Mouse (Mus musculus) fibroblast of lung, adult 2 months (primary cell): ENCODE measurements at regions not wholly inside any gene's neighbourhood (a gene's known extent, or its start where the extent isn't known, plus 50 kb on each side); places are given as distances from the start of the nearest gene placed in this dataset.

Experiments
- DNase-seq: peaks from one replicate; pipeline ENCODE4 v3.0.0-alpha.2; 2011; ENCODE audit warnings: low read depth

DNA sequence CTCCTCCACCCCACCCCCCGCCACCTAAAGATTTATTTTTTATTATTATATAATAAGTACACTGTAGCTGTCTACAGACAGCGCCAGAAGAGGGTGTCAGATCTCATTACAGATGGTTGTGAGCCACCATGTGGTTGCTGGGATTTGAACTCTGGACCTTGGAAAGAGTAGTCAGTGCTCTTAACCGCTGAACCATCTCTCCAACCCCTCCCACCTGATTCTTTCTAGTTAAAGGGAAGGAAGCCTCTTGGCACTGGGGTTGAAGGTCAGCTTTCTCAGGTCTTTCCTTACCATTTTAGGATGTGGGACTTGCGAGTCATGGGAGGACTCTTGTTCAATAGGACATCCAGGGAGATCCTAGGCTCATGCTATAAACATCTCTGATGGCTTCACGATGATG lies 54.7 kb downstream of the Hes1 start:
- DNase-seq = no peak

DNA sequence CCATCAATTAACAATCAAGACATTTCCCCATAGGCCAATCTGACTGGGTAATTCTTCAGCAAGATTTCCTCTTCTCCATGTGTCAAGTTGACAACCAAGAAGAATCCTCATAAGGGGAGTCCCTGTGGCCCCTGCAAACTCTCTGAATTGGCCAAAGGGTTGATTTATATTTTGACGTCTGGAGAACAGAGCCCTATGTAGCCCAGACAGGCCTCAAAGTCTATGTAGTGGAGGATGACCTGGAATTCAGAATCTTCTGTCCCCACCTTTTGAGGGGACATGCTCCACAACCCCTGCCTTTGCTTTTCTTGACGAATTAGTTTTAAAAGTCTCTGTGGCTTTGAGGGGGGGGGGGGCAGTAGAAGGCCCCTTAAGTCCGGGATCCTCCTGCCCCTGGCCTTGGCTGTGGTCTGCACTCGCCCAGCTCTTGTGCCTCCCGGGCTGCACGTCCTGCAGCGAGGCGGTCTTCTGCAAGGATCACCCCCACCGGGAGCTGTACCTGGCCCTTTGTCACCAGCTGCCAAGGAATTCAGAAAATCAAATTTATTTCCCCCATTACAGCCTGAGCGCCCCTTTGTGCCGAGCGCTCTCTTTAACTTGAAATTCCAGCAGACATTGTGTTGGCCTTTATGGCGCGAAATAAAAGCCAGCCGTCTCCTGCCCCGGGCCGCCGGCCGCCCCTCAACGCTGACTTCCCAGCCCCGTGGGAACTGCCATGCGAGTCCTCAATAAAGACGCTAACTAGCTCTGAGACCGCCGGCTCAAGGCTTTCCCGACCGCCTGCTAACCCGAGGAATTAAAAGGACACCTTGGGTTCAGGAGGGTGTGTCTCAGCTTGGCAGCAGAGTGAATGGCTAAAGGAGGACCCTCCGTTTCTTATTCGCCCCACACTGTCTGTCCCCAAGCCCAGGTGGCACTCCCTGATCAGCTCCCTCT lies 56.4 kb downstream of the Hes1 start:
- no peak for DNase-seq

DNA sequence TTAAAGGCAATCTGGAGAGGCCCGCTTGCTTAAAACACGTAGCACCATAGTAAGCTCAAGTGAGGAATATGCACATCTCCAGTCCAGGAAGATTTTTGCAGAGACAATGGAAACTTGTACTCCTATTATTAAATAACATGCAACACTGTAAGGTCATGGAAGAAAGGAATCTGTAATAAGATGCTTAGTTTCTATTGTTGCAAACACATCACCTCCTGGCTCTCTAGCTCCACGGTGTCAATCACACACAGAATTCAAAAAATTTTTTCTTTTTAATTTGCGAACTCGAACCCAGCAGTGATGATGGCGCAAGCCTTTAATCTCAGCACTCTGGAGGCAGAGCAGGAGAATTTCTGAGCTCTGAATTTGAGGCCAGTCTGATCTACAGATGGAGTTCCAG lies 57.4 kb downstream of the Hes1 start:
- no peak for DNase-seq

DNA sequence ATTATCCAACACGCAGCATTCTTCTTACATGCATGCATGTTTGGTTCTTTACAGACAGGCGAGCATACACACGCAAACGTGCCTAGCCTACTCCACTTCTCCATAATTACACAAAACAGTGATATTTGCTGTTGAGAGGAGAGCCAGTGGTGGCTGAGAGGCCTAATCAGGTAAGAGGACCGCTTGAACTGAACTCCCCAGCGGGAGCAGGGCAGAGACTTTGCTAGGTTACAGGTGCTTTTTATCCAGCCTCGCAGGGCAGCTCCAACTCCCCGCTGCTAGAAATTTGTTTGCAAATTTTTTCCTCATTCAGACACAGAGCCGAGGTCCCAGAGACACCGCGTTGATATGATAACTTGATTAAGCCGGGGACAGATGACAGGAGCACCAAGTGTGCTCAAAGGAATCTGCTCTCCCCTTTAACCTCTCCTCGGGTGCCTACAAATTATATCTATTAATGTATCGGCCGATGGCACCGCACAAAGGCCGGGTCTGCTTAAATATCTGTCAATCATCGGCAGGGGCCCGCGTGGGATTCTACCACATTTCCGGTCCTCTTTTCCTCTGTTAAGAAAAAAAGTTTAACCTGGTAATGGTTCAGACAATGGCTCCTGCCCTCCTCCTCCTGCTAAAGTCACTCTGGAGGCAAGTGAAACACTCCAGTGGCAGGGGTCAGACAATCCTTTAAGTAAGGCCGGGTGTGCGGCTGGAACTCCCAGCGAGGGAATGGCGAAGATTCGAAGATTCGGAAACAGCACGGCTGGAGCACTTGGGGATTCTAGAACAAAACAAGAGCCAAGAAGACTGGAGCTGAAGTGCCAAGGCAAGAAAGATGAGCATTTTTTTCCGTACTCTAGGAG lies 58.3 kb downstream of the Hes1 start:
- DNase-seq = no peak

DNA sequence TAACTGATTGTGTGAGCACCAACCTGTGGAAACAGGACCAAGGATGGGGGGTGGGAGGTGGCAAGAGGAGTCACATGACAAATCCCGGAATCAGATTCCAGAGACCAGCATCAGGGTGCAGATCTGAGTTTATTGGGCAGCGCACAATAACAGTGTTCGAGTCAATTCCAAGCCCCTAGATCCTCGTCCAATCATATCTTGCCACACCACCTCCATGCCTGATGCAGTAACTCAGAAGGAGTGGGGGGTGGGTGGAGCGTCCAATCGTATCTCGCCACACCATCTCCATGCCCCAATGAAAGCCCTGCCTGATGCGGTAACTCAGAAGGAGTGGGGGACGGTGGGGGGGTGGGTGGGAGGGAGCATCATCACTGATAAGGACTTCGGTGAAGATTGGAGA lies 62.8 kb downstream of the Hes1 start:
- DNase-seq = no peak

DNA sequence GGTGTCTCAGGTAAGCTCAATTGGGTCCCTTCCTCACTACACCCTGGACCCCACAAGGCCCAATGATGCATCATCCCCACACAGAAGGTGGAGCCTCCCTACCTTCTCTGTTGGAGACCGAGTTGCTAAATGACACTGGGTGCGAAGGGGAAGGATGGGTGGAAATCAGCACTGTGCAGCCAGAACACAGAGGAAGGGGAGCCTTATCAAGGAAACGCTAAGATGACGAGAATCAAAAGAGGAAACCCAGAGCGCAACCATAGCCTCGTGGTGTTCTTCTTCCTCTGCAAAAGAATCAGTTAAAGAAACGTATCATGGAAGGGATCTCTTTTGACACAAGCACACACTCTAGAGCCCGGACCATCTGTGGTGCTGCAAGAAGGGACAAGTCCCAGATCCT lies 64.6 kb downstream of the Hes1 start:
- DNase-seq = no peak

DNA sequence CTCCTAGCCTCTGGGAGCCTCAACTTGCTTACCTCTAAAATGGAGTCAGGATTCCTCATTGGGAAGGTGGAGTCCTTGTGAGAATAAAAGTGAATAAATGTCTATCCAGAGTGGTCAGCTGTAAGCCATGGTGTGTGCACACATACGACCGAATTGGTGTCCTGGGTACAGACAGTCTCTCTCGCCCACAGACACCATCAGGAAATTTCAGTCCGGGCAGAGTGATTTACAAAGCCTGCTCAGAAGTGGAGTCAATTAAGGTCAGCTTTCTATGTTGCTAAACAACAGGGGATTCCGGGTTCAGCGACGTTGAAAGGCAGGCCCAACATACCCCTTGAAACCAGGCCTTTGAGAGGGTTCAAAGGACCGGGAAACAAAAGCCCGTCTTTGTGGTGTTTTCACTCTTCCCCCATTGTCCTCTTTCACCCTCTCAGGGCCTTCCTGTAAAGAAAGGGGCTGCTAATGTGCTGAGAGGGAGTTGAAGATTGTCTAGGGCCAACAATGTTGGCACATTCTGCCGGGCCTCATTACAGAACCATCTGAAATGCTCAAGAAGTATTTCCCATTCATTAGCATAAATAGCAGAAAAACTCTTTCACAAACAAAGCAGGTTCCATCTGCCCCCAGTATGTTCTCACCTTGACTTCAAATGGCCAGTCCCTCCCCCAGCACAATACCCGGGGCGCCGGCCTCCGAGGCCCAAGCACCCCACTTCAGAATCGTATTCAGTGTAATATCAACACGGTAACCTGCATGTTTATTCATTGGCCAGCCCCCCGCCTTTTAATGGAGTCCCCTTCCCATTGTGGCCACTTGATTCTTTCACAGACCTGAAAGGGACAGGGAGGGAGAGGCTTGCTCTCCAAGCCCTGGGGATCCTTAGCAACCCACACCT lies 65.3 kb downstream of the Hes1 start:
- no peak for DNase-seq

DNA sequence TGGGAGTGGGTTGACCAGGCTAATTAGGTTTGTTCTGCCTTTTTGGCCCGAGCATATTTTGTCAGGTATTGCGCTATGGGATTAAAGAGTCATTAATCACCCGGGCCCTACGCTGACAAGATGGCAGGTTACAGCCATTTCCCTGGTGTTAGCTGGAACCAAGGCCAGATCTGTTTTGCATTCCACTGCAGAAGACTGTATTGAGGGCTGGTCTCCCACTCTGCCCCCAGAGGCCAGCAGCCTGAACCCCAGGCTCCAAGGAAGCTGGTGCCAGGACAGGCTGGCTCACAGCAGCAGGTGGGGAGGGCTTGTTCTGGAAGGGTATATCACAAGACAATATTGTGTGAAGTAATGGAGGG lies 65.9 kb downstream of the Hes1 start:
- DNase-seq = no peak

DNA sequence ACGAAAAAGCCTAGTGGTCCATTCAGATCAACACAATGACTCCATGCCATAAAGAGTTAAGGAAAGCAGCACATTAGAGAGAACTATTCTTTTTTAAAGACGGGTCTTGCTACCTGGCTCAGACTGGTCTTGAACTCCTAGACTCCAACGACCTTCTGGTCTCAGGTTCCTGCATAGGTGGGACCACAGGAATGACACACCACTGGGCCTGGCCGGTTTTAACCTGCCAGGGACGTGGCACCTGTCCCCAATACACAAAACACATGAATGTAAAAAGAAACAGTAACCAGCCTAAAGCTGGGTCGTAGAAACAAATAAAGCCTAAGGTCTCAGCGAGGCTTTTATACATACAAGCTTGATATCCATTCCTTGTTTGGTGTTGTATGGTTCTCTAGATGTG lies 67.9 kb downstream of the Hes1 start:
- no peak for DNase-seq

DNA sequence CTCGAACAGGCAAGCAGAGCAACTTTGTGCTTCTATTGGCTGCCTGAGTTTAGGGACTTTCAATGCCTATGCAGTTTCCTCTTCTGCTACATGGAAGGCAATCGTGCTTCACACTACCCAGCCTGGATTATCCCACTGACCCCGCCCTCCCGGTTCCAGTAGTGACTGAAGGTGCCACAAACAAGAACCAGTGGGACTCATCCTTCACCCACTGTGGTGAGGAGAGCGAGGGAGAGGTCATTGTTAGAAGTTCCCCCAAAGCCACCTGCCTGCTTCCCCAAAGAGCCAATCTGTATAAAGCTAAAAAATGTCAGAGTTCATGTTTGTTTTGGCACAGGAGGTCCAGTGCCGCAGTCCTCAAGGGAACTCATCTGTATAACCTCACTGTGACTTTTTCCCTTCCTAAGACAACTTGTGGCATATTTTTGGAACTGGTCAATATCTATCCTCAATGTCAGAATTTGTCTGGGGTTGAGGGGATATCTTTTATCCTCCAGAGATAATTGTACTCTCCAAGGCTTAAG lies 70.5 kb downstream of the Hes1 start:
- DNase-seq = no peak

DNA sequence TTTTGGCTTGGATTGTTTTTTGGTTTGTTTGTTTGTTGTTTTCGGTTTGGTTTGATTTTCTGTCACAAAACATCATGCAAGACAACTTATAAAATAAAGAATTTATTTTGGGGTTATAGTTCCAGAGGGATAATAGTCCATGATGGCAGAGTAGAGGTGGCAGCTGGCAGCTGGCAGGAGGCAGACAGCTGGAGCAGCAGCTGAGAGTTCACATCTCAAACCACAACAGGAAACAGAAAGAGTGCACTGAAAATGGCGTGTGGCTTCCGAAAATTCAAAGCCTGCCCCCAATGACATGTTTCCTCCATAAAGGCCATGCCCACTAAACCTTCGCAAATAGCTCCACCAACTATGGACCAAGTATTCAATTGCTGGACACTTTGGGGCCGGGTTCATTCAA lies 72.7 kb downstream of the Hes1 start:
- no peak for DNase-seq

DNA sequence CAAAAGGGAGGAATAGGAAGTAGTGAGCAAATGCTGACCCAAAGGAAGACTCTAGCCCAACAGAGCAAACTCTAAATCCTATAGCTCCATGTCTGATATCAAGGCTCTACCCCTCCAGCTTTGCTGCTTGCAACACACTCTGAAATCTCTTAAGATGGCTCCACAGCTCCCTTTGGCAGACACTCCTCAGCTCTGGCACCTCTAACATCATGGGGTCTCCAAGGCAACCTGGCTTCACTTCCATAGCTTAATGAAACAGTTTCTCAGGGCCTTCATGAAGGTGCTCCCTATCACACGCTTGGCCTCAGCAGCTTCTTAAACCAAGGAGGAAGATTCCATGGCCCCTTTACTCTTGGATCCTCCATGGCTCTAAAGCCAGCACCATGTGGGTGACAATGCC lies 73.6 kb downstream of the Hes1 start:
- no peak for DNase-seq

DNA sequence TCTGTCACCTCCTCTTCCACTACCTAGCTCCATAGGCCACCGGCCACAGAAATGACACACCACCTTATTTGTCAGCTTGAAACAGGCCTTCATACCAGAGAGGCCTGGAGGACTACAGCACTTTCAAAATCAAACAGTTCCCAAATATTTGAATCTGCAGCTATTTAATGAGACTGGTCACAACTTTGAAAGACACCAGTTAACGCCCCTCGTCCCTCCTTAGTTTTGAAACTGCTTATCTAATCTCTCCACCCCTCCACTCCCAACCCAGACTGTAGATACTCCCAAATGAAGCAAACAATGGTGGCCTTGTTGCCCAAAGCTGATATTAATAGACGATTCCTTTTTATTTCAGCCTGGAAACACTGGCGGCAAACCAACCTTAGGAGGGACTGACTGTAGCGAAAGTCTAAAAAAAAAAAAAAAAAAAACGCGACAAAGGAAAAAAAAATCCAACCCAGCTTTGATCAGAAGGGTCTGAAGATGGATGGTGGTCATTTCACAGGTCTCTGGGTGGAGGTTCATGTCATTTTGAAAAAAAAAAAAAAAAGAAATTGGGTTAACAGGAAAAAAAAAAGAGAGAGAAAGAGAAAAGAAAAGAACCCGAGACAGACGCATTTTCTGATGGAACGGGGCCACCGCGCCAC lies 80.8 kb downstream of the Hes1 start:
- DNase-seq = peak; percentile 35

DNA sequence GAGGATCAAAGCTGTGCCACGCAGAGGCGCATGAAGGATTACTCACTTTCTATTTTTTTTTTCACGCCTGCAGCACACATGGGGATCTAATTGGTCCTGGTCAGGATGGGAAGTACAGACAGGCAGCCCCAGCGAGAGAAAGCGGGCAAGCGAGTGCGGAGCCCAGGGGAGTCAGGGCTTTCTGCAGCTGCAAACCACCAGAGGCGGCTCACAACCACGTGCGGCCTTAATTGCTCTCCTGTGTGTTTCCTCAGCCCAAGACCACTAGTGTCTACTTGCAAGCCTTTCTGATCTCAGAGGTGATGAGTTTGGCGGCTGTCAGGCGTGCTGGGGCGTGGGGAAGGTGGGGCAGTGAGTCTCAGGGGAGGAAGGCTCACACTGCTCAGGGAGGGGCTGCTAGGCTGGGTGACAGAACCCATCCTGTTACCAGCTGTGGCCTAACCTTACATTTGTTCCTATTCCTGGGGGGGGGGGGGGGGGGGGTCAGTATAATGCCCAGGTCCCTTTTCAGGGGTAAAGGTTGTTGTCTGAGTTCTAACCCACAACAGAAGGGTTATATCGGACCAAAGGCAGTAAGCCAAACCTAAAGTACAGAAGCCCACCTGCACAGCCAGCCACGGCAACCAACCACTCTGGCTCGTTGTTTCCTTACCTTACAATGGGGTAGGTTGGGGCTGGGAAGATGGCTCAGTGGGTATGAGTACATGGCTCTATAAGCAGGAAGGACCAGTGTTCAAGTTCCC lies 81.5 kb downstream of the Hes1 start:
- peak; percentile 48 for DNase-seq

DNA sequence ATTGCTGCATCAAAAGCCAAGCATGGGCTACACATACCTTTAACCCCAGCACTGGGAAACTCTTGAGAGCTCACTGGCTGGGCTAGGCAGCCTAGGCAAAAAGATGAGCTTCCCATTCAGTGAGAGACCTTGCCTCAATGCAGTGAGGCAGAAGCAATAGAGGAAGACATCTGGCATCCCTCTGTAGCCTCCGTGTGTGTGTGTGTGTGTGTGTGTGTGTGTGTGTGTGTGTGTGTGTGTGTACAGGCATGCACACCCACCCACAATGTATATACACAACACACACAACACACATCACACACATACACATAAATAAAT lies 82.0 kb downstream of the Hes1 start:
- DNase-seq = no peak

DNA sequence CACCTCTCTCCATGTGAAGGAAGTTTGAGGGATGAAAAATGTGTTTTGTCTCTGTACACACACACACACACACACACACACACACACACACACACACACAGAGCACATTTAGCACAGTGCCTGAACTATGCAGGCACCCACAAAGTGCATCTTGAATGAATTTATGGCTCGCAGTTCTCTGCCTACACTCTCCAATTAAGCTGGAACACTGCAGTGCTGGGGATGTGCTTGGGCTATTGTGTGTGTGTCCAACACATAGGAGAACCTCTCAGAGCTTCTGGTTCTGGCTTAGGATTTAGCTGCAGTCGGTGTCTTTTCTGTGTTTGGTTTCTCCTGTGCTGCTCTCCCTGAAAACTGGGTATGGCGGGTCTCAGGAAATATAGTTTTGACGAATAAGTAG lies 83.1 kb downstream of the Hes1 start:
- no peak for DNase-seq

DNA sequence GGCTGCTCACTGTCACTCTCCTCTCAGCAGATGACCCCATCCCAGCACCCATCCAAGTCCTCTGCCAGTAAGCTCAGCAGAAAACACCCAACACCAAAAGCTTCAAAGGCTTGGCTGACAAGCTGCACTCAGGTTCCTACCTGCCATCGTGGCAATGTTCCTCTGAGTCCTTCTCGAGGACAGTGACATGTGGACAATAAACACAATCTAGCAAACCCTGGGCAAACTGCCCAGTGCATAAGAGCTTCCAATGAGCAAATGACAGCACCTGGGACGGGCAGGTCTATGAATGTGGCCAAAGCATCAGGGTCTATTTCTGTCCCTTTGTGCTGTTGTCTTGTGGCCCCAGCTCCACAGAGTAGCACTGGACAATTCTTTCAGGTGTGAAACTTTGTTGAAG lies 86.9 kb downstream of the Hes1 start:
- DNase-seq = no peak

DNA sequence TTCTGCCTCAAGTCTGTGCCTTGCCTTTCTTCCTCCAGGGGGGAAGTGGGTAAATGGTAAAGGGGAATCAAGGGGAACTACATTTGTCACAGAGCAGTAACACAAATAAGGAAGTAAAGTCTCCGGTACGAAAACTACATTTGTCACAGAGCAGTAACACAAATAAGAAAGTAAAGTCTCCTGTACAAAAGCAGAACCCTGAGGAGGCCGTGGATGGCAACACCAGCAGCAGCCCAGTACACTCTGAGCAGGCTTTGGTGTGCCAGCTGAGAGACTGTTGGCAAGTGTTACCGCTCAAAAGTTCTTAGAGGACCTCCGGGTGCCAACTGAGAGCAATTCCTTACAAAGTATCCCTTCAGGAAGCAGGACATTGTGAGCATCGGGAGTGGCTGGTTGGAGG lies 90.9 kb downstream of the Hes1 start:
- no peak for DNase-seq

DNA sequence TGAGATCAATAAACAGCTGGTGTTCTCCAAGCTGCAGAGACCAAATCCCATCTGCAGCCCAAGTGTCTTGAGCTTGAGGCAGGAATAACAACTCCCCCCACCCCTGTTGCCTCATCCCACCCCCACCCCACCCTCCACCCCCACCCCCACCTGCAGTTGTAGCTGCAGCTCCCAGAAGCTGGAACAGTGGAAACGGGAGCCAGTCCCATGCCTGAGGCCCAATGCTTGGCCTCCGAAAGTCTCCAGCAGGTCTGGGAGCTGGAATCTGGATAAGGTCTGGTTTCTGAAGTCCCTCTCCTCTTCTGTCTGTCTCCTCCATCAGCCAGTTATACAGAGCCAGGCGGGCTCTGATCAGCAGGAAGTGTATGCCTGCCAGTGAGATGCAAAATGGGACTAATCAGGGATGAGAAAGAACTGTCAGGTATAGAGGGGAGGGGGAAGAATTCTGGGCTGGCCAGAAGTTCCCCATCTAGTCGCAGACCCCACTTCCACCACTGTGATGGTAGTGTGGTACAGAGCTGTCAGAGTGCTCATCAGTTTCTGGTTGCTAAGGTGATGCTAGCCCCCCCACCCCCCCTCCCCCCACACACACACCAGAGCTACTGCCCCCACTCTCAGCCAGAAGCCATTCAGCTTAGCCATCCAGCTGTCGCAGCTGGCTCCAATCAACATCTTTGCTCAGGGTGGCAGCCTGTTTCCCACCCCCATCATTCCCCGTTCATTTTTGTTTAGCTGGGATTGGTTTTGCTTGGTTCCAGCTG lies 91.5 kb downstream of the Hes1 start:
- DNase-seq = no peak

DNA sequence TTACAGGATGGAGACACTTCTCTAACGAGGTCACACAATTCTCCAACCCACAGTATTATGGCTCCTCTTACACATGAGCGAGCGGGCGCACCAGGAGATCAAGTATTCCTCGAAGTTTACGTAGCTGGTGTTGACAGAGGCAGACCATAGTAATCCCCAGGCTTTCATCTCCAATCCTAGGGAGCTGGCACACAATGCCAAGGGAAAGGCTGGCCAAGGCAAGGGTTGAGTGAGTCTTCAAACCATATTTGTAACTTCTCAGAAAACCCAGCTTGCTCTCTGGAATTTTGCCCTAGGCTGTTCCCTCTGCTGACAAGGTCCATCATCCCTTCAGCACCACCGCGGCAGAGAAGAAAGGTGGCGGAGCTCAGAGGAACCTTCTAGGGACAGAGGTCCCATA lies 94.0 kb downstream of the Hes1 start:
- no peak for DNase-seq
